Mouse (Mus musculus) central nervous system, embryonic 11.5 days (tissue): ENCODE measurements around the gene Gm9821. TPM values are rescaled to one million over a fixed set of nuclear protein-coding genes. Genes with fewer than 3 reads are reported as not detected.

ENCODE experiments used
- polyA plus RNA-seq: library from polyadenylated mRNA; depleted of rRNA; stranded (reverse); fragments of >200 nt; gene quantifications from 2 replicates; pipeline ENCODE4 v1.2.3, GENCODE M21; 2012; rRNA removed

Gm9821 gene
- not detected in 2 replicates for polyA plus RNA-seq

DNA sequence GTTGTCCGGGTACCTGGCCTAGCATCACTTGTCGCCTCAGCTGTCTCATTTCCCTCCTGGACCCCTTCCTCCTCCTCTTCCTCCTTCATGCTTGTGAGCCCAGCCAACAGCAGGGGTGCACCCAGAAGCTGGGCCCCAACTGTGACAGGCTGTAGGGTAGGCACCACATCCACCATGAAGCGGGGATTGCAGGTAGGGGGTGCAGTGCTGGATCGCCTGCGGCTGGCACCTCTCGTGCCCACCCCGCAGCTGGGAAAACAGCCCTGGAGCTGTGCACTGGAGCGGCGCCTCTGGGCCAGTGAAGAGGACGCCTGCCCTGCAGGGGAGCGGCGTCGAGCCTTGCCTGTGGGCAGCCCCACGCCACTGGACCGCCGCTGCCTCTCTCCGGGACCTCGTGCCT is at the start of gene Gm9821:
Gene Gm9821 (plus strand): TSS at position 221 of the 400 bp plus-strand sequence.

DNA sequence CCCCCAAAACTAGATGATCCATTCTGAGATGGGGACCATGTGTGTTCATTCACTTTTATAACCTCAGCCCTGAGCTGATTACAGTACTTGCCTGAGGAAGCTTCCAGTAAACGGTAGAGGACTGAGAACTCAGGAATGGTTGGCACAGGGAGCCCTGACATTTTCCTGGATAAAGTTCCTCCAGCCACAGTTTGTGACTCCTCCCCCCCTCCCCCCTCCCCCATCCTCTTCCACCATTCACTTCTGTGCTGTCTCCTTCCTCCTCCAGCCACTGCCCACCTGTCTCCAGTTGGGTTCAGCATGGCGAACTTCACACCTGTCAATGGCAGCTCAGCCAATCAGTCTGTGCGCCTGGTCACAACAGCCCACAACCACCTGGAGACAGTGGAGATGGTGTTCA is 18.6 kb upstream of the Gm9821 start, which contains the start of gene Chrm4:
Gene Chrm4 (plus strand): TSS at position 301 of the 400 bp plus-strand sequence.

DNA sequence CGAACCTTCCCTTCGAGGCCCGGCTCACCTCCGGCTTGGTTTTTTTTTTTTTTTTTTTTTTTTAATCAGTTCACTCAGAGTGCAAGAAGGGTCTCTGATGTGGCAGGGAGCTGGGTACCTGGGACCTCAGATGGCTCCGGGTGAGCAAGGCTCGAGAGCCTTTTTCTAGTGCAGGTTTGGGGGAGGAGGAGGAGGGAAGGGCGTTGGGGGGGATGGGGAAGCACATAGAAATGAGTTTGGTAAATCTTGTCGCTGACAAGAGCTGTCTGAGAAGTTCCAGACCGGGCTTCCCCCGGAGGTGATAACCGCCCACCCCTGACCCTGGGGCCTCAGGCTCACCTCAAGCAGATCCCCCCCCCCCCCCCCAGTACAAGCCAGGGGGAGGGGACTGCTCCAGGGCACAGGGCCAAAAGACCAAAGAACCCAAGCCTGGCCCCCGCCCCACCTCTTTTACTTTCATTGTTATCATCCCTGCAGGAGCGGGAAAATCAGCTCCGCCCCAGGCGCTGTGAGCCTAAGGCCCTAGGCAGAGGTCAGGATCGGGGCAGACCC is 13.3 kb upstream of the Gm9821 start, which contains the start of gene Mdk:
Gene Mdk (minus strand): TSS at position 138 of the 552 bp plus-strand sequence.

DNA sequence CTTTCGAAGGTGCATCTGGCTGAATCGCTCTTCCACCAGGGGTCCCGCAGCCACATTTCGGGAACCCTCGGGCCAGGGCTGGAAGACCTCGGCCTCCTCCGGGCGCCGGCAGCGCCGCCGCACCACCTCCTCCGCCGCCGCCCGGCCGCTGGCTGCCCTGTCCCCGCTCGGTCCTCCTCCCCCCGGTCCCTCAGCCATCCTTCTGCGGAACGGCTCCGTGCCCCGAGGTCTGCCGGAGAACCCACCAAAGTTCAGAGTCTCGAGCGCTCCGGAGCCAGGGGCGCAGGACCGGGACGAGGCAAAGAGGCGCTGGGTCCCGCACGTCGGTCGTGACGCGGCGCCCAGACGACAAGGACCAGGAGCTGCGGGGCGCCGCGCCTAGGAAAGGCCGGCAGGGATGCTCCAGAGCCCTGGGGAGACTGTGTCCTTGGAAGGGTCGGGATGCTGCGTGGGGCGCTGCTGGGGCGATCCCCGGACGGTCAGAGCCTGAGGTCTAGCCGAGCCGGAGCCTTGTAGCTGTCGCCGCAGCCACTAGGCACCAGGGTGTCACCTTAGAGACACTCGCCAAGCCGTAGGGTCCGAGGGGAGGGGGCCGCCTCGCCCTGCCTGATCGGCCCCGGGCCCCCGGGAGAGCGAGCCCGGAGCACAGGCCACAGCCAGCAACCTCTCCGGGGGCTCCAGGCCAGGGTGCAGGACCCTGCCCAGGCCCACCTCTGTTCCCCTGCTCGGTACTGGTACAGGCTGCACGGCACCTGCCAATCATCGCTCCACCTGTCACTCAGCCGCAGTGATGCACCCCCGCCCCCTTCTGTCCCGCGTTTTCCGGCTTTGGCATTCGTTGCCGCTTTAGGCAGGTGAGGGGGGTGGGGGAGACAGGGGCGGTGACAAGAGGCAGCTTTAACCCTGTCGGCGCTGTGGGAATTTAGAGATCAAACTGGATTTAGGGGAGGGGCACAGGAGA is 30.4 kb downstream of the Gm9821 start, which contains the start of gene Dgkz:
Gene Dgkz (minus strand): TSS at position 284 of the 961 bp plus-strand sequence.

Other genes with a start within 250 kb of the Gm9821 start
- gene Atg13, start 235.1 kb upstream of the Gm9821 start, polyA plus RNA-seq = 28.0 and 31.6 TPM in 2 replicates
- 10.6 and 10.7 TPM in 2 replicates for gene Harbi1, start 234.9 kb upstream of the Gm9821 start, polyA plus RNA-seq
- 18.5 and 25.6 TPM in 2 replicates for gene Ambra1, start 215.6 kb upstream of the Gm9821 start, polyA plus RNA-seq
- gene Chrm4, start 18.5 kb upstream of the Gm9821 start, polyA plus RNA-seq = 0.88 and 1.6 TPM in 2 replicates
- 930 and 1,149 TPM in 2 replicates for gene Mdk, start 13.4 kb upstream of the Gm9821 start, polyA plus RNA-seq
- gene Dgkz, start 30.2 kb downstream of the Gm9821 start, polyA plus RNA-seq = 68.8 and 78.2 TPM in 2 replicates
- 2.1 and 3.1 TPM in 2 replicates for gene Creb3l1, start 78.8 kb downstream of the Gm9821 start, polyA plus RNA-seq
- 43.1 and 88.8 TPM in 2 replicates for gene Phf21a, start 147.4 kb downstream of the Gm9821 start, polyA plus RNA-seq